Mouse (Mus musculus) heart, postnatal 10 days (tissue): ENCODE results near the gene 1700049E17Rik2. TPM values are rescaled to one million over a fixed set of nuclear protein-coding genes. Genes with fewer than 3 reads are reported as not detected.
"Not testable (repeated sequence)": the region's sequence is repeated elsewhere in the genome, so short reads cannot be mapped to it uniquely, and the experiment has no call there.

Source experiments
- DNase-seq, 2 experiments: peaks; one replicate each; pipeline ENCODE4 v3.0.0; 2021
- intact Hi-C: fragments of 180-260 bp; cut with DNase I; formaldehyde crosslinking; loops from one replicate; pipeline ENCODE4 v1.15.1; 2025
- total RNA-seq, 2 experiments: library from RNA; stranded (reverse); gene quantifications; 2 replicates each; pipeline ENCODE4 v1.2.3; 2021

The 1700049E17Rik2 gene
- total RNA-seq = not detected

DNA sequence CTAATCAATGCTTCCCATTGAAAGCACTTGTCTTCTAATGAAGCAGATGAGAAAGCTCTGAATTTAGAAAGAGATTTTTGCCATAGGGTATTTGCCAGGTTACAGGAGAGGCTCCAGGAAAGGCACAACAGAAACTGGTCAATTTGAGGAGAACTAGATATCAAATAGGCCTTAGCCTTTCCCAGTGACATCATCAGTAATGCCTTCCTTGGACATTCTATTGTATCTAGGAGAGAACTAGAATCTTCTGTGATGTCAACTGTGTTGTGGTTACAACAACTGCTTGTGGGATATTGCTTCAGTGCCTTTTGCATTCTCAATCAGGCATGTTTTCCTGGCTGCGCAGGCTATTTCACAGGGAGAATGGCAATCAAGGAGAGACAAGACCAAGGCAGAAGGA, at the start of gene 1700049E17Rik2:
Gene 1700049E17Rik2 (plus strand): TSS at position 301 of the 400 bp plus-strand sequence.
- intact Hi-C loops, DNase-seq: not testable (repeated sequence)

DNA sequence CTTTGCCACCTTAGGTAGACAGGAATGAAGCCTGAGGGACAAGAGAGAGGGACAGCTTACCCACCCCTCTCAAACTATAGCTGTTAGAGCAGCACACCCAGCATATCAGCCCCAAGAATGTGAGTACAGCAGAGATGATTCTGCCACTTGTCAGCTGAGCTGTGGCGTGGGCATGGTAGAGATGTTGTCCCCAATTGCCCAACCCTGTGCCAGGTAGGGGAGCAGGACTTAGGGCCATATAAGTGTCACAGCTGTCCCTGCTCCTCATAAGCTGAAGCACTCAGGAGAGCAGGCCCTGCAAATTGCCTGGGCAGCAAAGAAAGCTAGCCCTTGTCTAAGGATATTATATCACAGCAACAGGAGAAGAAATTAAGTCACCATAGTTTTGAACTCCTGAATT, 48.3 kb upstream of the 1700049E17Rik2 start:
- intact Hi-C loops, DNase-seq: not testable (repeated sequence)

DNA sequence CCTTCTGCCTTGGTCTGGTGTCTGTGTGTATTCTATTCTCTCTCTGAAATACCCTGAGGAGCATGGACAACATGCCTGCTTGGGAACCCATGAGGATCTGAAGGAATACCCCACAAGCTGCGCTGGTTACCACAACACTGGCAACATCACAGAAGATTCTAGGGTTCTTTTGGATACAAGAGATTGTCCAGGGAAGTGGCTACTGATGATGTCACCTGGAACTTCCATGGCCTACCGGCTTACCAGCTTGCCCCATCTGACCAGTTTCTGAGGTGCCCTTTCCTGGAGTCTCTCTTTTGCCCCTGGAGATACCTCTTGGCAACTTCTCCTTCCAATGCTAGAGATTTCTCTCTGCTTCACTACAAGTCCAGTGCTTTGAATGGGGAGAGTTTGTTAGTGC, 17.5 kb upstream of the 1700049E17Rik2 start, which contains the start of gene Gm7970:
Gene Gm7970 (minus strand): TSS at position 101 of the 400 bp plus-strand sequence.
- intact Hi-C loops, DNase-seq: not testable (repeated sequence)

DNA sequence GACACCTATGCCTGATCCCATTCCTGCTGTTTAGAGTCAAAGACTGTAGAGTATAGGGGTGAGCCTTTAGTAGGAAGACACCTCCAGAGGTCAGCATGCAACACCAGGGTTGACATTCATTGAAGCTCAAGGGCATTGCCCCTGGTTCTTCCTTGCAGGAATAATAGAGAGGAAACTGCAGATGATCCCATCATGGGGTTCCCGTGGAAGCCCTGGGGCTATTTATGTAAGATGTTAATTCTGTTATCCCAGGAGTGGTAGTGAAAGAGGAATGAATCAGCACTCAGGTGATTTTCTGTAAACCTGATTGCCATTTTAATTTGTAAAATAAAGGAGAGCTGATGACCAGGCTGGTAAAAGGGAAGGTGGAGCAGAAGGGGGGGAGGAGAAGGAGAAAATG, 13.3 kb downstream of the 1700049E17Rik2 start:
- DNase-seq, intact Hi-C loops: not testable (repeated sequence)

DNA sequence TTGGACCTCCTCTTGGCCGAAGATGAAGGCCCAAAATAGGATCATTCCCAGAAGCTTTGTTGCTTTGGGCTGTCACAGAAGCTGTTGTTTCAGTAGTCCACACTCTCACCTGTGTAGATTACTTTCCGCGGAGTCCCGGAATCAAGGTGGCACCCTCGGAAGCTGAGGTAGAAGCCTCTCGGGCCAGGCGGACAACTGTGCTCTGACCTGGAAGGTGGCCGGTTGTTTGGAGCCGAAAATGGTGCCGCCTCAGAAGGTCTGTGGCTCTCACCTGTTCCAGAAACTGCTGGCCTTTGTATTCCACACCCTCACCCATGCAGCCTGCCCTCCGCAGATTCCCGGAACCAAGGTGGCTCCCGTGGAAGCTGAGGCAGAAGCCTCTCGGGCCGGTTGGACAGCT, 27.9 kb downstream of the 1700049E17Rik2 start:
- intact Hi-C loops, DNase-seq: not testable (repeated sequence)

DNA sequence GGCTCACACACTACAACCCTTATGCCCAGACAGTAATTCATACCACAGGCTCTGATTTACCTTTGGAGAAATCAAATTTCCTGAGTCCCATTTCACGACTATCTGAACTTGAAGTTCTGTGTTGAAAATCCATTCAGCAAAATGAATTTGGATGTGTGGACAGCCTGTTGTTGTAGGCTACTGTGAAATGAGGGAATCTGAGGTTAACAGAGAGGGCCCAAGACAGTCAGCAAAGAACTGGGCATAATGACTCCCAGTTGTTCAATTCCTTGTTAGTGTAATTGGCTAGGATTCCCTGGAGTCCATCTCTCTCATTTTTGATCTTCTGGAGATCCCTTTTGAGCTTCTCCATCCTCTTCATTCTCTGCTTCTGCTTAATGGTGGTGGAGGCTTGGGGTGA, 37.7 kb downstream of the 1700049E17Rik2 start:
- intact Hi-C loops = not testable (repeated sequence)
- DNase-seq = peak in 1 of 2 experiments; percentile 3

DNA sequence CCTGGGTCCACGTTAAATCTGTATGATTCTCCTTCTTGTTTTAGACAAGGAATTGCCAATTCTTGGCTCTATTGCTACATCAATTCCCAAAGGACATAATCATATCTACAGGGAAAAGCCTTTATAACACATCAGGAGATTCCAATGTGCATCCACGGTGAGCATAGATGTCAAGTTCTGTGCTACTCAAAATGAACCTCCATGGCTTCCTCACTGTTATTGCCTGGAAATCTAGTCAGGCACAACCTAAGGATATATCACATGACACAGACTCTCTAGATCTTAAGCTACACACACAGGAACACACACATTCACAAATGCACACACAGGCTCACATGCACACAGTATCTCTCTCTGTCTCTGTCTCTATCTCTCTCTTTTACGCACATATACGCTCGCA, 49.5 kb downstream of the 1700049E17Rik2 start:
- DNase-seq, intact Hi-C loops: not testable (repeated sequence)

DNA sequence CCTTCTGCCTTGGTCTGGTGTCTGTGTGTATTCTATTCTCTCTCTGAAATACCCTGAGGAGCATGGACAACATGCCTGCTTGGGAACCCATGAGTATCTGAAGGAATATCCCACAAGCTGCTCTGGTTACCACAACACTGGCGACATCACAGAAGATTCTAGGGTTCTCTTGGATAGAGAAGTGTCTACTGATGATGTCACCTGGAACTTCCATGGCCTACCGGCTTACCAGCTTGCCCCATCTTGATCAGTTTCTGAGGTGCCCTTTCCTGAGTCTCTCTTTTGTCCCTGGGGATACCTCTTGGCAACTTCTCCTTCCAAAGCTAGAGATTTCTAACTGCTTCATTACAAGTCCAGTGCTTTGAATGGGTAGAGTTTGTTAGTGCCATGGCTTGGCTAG, 51.5 kb downstream of the 1700049E17Rik2 start, which contains the start of gene Gm3072:
Gene Gm3072 (minus strand): TSS at position 101 of the 400 bp plus-strand sequence.
- intact Hi-C loops = not testable (repeated sequence)

DNA sequence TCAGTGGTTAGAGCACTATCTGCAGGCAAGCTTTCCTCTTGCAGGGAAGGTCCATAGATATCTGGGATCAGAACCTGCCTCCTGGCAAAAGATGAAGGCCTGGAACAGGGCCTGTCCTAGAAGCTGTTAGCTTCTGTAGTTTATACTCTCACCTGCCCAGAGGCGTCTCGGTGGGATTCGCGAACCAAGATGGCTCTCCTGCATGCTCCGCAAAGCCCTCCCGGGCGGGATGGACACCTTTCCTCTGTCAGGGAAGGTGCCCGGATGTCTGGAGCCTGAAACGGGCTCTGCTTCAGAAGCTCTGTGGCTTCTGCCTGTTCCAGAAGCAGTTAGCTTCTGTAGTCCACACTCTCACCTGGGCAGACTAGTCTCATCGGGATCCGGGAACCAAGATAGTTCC, 57.1 kb downstream of the 1700049E17Rik2 start:
- DNase-seq, intact Hi-C loops: not testable (repeated sequence)

More for the DNA sequence above, 51.5 kb downstream of the 1700049E17Rik2 start, which contains the start of gene Gm3072:
- DNase-seq = not testable (repeated sequence)

Other genes with a start within 250 kb of the 1700049E17Rik2 start
- not detected for gene Gm5798, start 224.6 kb upstream of the 1700049E17Rik2 start, total RNA-seq
- gene Gm7945, start 186.8 kb upstream of the 1700049E17Rik2 start, total RNA-seq = not detected
- not detected for gene Gm6482, start 164.9 kb upstream of the 1700049E17Rik2 start, total RNA-seq
- gene Gm7954, start 119.7 kb upstream of the 1700049E17Rik2 start, total RNA-seq = not detected
- not detected for gene Gm3486, start 83.7 kb upstream of the 1700049E17Rik2 start, total RNA-seq
- not detected for gene Gm7970, start 17.6 kb upstream of the 1700049E17Rik2 start, total RNA-seq
- gene Gm3072, start 51.4 kb downstream of the 1700049E17Rik2 start, total RNA-seq = not detected
- gene Gm3676, start 73.3 kb downstream of the 1700049E17Rik2 start, total RNA-seq = not detected
- not detected for gene Gm8068, start 128.7 kb downstream of the 1700049E17Rik2 start, total RNA-seq
- not detected for gene Gm7929, start 177.4 kb downstream of the 1700049E17Rik2 start, total RNA-seq
- gene Gm47189, start 199.2 kb downstream of the 1700049E17Rik2 start, total RNA-seq = not detected